Mouse (Mus musculus) embryonic facial prominence, embryonic 11.5 days (tissue): ENCODE measurements around the gene Sim2. TPM values are rescaled to one million over a fixed set of nuclear protein-coding genes. Genes with fewer than 3 reads are reported as not detected.

Experiments used
- ATAC-seq: fragments of 200-750 bp; cut with Nextera tagmentation; replicated peaks from 2 replicates; pipeline ENCODE4 v1.8.0; 2017; ENCODE audit warnings: low read depth; ENCODE audit not compliant: insufficient number of reproducible peaks, low FRiP score, low TSS enrichment
- DNase-seq: peaks from one replicate; pipeline ENCODE4 v3.0.0-alpha.2; 2015; ENCODE audit warnings: low spot score
- H3K27ac ChIP-seq: fragments of 300-500 bp; sonication (generic); replicated peaks from 2 replicates; pipeline ENCODE4 v1.5.1; 2014; ENCODE audit warnings: mild to moderate bottlenecking, low read depth, low read length, control low read depth
- H3K27me3 ChIP-seq: fragments of 300-500 bp; sonication (generic); 2 replicates; pipeline ENCODE4 v1.6.1; 2014; ENCODE audit warnings: mild to moderate bottlenecking, low read length, moderate library complexity, mixed read lengths; ENCODE audit not compliant: control insufficient read depth, insufficient read depth
- H3K36me3 ChIP-seq: fragments of 300-500 bp; sonication (generic); replicated peaks from 2 replicates; pipeline ENCODE4 v1.6.1; 2014; ENCODE audit warnings: low read depth, mild to moderate bottlenecking, low read length, moderate library complexity, mixed read lengths; ENCODE audit not compliant: control insufficient read depth, insufficient read depth
- H3K4me1 ChIP-seq: fragments of 300-500 bp; sonication (generic); 2 replicates; pipeline ENCODE4 v1.6.1; 2014; ENCODE audit warnings: low read length, mixed read lengths; ENCODE audit not compliant: control insufficient read depth, insufficient read depth
- H3K4me2 ChIP-seq: fragments of 300-500 bp; sonication (generic); 2 replicates; pipeline ENCODE4 v1.6.1; 2014; ENCODE audit warnings: low read depth, mild to moderate bottlenecking, control low read depth, low read length, moderate library complexity
- H3K4me3 ChIP-seq: fragments of 300-500 bp; sonication (generic); 2 replicates; pipeline ENCODE4 v1.5.1; 2014; ENCODE audit warnings: low read depth, low read length, control low read depth
- H3K9ac ChIP-seq: fragments of 300-500 bp; sonication (generic); replicated peaks from 2 replicates; pipeline ENCODE4 v1.6.1; 2014; ENCODE audit warnings: mild to moderate bottlenecking, control low read depth, low read length
- H3K9me3 ChIP-seq: fragments of 300-500 bp; sonication (generic); replicated peaks from 2 replicates; pipeline ENCODE4 v1.6.1; 2016; ENCODE audit warnings: mild to moderate bottlenecking, low read length, inconsistent platforms, mixed read lengths; ENCODE audit not compliant: control insufficient read depth
- WGBS: fragments of 180-500 bp; shearing (Covaris S2); extraction: QIAGEN DNeasy Blood & Tissue Kit; methylation state at CpG from one replicate; pipeline ENCODE4 v1.1.7; 2014; 5-methylcytosine and 5-hydroxymethylcytosine counted together
- polyA plus RNA-seq: library from polyadenylated mRNA; unstranded; fragments of >200 nt; fragmentation: Nextera tagmentation; extraction: Ambion mirVana; gene quantifications from 2 replicates; pipeline ENCODE4 v1.2.1, GENCODE M21; 2014

The Sim2 gene
- polyA plus RNA-seq, 1 experiment from 2014 or later: 3.9 TPM

DNA sequence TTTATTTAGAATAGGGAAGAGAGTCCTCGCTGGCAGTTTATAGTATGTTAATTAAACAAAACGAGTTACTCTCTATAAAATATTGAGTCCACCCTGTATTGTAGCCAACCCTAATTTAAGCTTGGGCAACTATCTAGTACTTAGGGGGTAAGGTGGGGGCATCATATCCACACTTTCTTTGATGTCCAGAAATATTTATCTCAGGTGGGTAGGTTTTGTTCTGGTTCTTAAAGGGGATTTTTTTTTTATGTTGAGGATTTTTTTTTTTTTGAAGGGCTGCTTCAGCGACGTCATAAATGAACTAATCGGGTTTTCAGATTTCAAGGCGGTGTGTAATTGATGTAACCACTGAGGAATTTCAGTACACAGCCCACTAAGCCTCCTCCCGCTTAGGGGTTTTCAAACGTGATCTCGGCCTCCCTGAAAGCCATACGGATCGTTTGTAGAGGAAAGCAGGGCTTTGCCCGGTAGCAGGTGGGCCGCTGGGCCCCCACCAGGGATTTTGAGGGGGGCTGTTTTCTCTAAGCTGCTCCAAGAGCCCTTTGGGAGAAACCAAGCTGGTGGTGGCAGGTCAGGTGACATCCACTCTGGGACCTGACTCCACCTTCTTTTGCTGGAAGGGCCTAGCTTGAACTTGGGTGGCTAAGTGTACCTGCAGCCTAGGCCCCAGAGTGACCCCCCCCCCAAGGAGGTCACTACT is 4.7 kb upstream of the Sim2 start:
- Histone ChIP-seq H3K36me3 (no peaks in the 10 kb centered on the region), H3K4me3 (no peak overlapping the region), H3K4me1 (no peaks in the 10 kb centered on the region; the same call in none of the 2 replicates), H3K9me3 (no peaks in the 10 kb centered on the region), H3K27me3 (peaks cover 65% of the 10 kb centered on the region), H3K4me2 (no peak overlapping the region; the same call in 1 of the 2 replicates), H3K27ac (no peak overlapping the region), H3K9ac (no peak overlapping the region)
- no peak for ATAC-seq
- peak; percentile 49 for DNase-seq
- 2% methylated on average over 13 of the region's 13 CpGs for WGBS

DNA sequence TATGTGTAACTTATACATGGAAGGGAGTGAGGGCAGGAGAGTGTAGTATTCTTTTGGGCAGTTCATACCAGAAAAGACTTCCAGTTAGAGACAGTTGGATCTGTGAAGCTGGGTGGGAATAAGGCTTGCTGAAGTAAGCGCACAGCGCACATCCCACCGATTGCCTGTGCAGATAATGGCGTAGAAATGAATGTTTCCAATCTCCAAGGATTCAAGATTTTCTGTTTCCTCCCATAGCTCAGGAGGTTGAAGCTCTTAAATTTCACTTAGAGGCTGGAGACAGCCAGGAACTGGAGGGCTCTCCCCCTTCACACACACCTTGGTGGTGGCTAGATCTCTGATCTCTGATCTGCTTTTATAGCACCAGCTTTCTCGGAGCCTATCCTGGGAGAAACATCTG is 3.1 kb upstream of the Sim2 start:
- no peaks in the 10 kb centered on the region; the same call in 1 of the 2 replicates for H3K4me1 ChIP-seq
- H3K9ac ChIP-seq: no peak overlapping the region
- H3K27ac ChIP-seq: no peak overlapping the region
- peaks cover 69% of the 10 kb centered on the region for H3K27me3 ChIP-seq
- WGBS: 8% methylated on average over 5 of the region's 5 CpGs
- DNase-seq (no peak), ATAC-seq (no peak)
- no peak overlapping the region for H3K4me2 ChIP-seq
- H3K9me3 ChIP-seq: no peaks in the 10 kb centered on the region
- H3K4me3 ChIP-seq: no peak overlapping the region
- no peaks in the 10 kb centered on the region for H3K36me3 ChIP-seq

DNA sequence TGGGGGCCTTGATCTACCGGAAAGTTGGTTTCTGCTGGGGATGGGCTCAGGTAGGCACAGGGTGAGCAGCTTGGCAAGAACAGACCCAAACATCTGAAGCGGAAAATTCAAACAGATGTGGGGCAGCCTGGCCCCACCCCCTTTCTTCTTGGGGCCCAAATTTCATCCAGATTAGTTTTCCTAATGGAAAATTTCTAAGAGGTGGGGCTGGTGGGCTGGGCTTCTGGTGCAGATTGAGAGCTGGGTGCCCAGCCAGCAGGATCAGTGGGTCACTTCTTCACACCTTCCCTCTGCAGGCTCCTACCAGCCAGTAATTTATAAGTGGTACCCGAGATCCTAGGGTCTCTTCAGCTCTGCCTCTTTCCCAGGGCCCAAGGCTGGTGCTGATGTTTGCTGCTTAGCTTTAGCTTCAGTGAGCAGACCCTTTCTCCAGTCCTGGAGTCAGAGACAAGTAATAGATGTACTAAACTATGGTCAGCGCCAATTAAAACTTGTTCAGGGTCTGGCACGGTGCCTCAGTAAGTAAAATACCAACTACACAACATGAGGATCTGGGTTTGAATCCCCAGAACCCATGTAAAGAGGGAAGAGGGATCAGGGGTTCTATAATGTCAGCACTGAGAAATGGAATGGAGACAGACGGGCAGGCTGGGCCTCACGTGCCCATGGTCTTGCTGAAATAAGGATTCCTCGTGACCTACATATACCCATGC is 2.6 kb upstream of the Sim2 start:
- WGBS: 9% methylated on average over 8 of the region's 8 CpGs
- no peak for ATAC-seq

DNA sequence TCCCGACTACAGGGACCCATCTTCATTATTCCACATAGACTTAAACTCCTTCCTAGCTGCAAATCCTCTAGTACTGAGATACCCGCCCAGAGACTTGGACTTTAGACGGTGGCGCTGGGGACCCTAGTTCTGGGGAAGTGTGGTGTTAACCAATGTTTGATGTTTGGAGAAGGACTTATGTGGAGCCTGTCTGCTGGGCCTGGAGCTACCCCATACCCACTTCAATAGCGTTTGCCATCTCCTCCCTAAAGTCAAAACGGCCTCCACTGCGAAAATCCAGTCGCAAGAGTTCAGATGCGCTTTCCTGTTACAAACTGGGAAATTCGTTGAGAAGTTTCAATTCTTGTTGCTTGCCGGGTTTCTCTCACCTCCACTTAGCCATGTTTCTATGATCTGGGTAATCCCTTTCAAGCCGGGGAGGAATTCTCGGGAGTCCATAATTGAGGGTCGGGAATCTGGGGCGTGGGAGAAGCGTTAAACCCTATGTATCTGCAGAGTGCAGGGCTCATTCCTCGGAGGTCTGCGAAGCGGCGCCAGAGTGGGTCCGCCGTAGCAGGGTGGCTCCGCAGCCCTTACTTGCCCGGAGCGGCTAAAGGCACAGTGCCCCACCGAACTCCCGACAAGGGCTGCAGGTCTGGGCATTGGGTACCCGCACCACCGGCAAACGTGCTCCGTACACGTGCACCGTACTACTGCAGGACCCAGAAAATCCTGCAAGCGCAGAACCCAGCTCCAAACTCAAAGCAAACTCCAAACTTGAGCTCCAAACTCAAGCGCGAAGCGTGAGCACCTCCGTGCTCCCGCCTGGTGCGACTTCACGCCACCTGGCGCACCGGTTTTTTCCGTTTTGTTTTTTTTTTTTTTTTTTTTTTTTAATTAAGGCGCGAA is 1.5 kb upstream of the Sim2 start:
- no peak for DNase-seq
- H3K4me2 ChIP-seq: peak overlapping the region; percentile 27; the same call in 1 of the 2 replicates

More for the DNA sequence above, 2.6 kb upstream of the Sim2 start:
- Histone ChIP-seq H3K4me1 (no peaks in the 10 kb centered on the region; the same call in 1 of the 2 replicates), H3K27me3 (peaks cover 69% of the 10 kb centered on the region), H3K27ac (no peak overlapping the region), H3K4me2 (no peak overlapping the region), H3K36me3 (no peaks in the 10 kb centered on the region), H3K9me3 (no peaks in the 10 kb centered on the region), H3K9ac (no peak overlapping the region), H3K4me3 (no peak overlapping the region)
- DNase-seq: no peak

DNA sequence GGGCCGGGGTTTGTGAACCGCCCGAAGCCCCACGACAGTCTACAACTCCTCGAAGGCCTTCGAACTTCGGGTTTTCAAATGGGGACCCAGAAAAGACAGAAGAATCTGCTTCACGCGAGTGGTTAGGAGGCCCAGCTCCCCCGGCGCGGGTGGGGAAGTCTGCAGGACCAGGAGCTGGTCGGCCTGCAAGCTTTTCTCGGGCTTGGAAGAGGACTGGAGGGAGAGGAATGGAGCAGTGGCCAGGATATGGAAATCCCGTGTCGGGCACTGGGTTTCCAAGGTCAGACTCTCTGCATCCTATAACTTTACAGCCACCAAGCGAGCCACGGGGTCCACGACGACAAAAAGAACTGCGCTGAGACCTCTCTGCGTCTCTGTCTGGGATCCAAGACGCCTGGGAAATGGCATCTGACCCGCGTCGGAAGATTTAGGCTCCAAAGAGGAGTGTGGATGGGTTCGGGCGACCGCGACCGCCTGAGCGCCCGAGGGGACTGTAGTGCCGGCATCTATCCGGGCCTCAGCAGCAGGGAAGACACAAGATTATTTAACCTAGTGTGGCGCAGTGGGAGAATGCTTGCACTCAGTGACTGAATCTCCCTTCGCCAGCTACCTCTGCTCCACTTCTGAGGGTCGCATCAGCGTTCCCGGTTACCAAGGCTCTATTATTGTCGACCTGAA is 744 bp upstream of the Sim2 start:
- peak overlapping the region; percentile 23 for H3K4me2 ChIP-seq
- H3K27ac ChIP-seq: no peak overlapping the region
- H3K4me3 ChIP-seq: peak overlapping the region; percentile 35

More for the DNA sequence above, 1.5 kb upstream of the Sim2 start:
- Histone ChIP-seq H3K4me1 (no peaks in the 10 kb centered on the region; the same call in 1 of the 2 replicates), H3K9ac (no peak overlapping the region), H3K36me3 (no peaks in the 10 kb centered on the region), H3K27ac (no peak overlapping the region), H3K27me3 (peaks cover 71% of the 10 kb centered on the region), H3K9me3 (no peaks in the 10 kb centered on the region), H3K4me3 (peak overlapping the region; percentile 35)
- WGBS: 1% methylated on average over 46 of the region's 46 CpGs
- no peak for ATAC-seq

DNA sequence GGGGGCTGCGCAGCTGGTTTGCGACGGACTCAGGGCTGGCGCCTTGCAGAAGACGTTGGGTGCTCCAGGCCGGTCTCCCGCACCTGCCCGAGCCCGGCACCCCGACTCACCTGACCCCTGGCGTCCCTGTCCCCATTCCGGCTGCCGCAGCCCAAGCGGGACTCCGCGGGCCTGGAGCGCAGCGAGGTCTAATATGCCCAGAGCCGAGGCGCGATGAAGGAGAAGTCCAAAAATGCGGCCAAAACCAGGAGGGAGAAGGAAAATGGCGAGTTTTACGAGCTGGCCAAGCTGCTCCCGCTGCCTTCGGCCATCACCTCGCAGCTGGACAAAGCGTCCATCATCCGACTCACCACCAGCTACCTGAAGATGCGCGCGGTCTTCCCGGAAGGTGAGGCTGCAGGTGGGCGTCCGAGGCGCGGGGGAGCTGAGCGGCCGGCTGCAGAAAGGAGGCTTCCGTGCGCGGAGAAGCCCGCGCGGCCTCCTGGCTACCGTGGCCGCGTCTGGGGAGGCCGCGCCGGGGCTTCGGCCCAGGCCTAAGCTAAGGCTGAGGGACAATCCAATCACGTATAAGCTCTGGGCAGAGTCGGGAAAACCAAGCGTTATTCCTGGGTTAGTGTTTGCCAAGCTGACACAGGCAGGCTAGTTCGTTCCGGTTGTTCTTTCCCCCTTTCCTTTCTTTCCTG is 1.0 kb downstream of the Sim2 start:
- peak overlapping the region; percentile 47 for H3K9ac ChIP-seq
- no peaks in the 10 kb centered on the region for H3K9me3 ChIP-seq
- H3K36me3 ChIP-seq: no peaks in the 10 kb centered on the region
- DNase-seq (no peak), ATAC-seq (no peak)
- WGBS: under 1% methylated on average over 57 of the region's 57 CpGs
- H3K27ac ChIP-seq: no peak overlapping the region
- H3K4me2 ChIP-seq: peak overlapping the region; percentile 63
- no peaks in the 10 kb centered on the region; the same call in 1 of the 2 replicates for H3K4me1 ChIP-seq
- H3K27me3 ChIP-seq: peaks cover 77% of the 10 kb centered on the region
- peak overlapping the region; percentile 35 for H3K4me3 ChIP-seq

More for the DNA sequence above, 744 bp upstream of the Sim2 start:
- Histone ChIP-seq H3K4me1 (no peaks in the 10 kb centered on the region; the same call in 1 of the 2 replicates), H3K36me3 (no peaks in the 10 kb centered on the region), H3K9ac (peak overlapping the region; percentile 18; the same call in 1 of the 2 replicates), H3K9me3 (no peaks in the 10 kb centered on the region), H3K27me3 (peaks cover 75% of the 10 kb centered on the region)
- under 1% methylated on average over 41 of the region's 41 CpGs for WGBS
- ATAC-seq (no peak), DNase-seq (no peak)
